Mouse (Mus musculus): ENCODE data around the gene Adipor2. TPM values are rescaled to one million over a fixed set of nuclear protein-coding genes. Genes with fewer than 3 reads are reported as not detected.
A peak's percentile ranks its signal among the peaks of the same experiment; 100 is the strongest.

Gene Adipor2
- polyA plus RNA-seq (2015; fragmentation: Nextera tagmentation; extraction: Ambion mirVana), result 39.2 and 39.3 TPM in 2 replicates

GRCm38 (mm10) chr6:119417354-119417753 is at the start of gene Adipor2:
Gene Adipor2, minus strand, starts transcription at chr6:119417704.
- Histone ChIP-seq H3K27ac (no peak within 1 kb of the TSS), H3K27me3 (replicated peaks) (no peaks in the 10 kb centered on the region), H3K4me1 (0 out of 2 replicates have a peak, but pooled peaks cover 4% of the 10 kb centered on the region), H3K9ac (no peak within 1 kb of the TSS), H3K9me3 (no peaks in the 10 kb centered on the region), H3K4me3 (no peak within 1 kb of the TSS), H3K4me2 (peak within 1 kb of the TSS; percentile 14; the same call in 1 of the 2 replicates), H3K36me3 (replicated peaks) (no peaks in the 10 kb centered on the region)
- no peak for ATAC-seq (replicated peaks)
- WGBS, result 3% methylated on average over 12 of the region's 12 CpGs

- WGBS, result 100% methylated on average over 1 of the region's 1 CpGs
- Histone ChIP-seq H3K4me3 (no peak overlapping the region), H3K4me1 (no peaks in the 10 kb centered on the region), H3K36me3 (replicated peaks) (no peaks in the 10 kb centered on the region), H3K4me2 (no peak overlapping the region), H3K9me3 (no peaks in the 10 kb centered on the region), H3K27me3 (replicated peaks) (no peaks in the 10 kb centered on the region), H3K27ac (no peak overlapping the region), H3K9ac (no peak overlapping the region)
- ATAC-seq (replicated peaks), result no peak
Measured at GRCm38 (mm10) chr6:119466161-119466560, 48.7 kb upstream of the Adipor2 start.

DNA sequence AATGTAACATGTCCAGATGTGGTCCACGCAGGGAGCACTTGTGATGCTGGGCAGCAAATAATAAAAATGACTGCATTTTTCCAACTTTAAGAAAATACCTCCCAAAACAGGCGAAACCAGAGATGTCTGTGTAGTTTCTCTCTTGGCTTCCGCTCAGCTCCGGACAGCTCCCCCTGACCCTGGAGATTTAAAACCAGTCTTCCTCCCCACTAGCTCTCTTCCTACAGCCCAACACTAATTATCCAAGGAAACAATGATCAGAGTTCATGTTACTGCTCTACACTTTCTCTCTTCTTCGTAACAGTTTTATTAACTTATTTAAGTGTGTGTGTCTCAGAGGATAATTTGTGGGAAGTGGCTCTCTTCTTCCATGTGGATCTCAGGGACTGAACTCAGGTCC is 42.9 kb upstream of the Adipor2 start:
- no peak for ATAC-seq (replicated peaks)
- Histone ChIP-seq H3K4me2 (no peak overlapping the region), H3K9ac (no peak overlapping the region), H3K4me3 (no peak overlapping the region), H3K27me3 (replicated peaks) (no peaks in the 10 kb centered on the region), H3K9me3 (no peaks in the 10 kb centered on the region), H3K36me3 (replicated peaks) (no peaks in the 10 kb centered on the region), H3K4me1 (no peaks in the 10 kb centered on the region), H3K27ac (no peak overlapping the region)
- WGBS, result 88% methylated on average over 5 of the region's 5 CpGs

- WGBS, result 94% methylated on average over 4 of the region's 4 CpGs
- H3K9ac ChIP-seq, result no peak overlapping the region
- H3K9me3 ChIP-seq, result no peaks in the 10 kb centered on the region
- no peak overlapping the region for H3K4me3 ChIP-seq
- no peaks in the 10 kb centered on the region for H3K4me1 ChIP-seq
- no peaks in the 10 kb centered on the region for H3K27me3 ChIP-seq (replicated peaks)
- no peak overlapping the region for H3K4me2 ChIP-seq
- no peaks in the 10 kb centered on the region for H3K36me3 ChIP-seq (replicated peaks)
- no peak overlapping the region for H3K27ac ChIP-seq
- ATAC-seq (replicated peaks), result no peak
Measured at GRCm38 (mm10) chr6:119459041-119459440, 41.5 kb upstream of the Adipor2 start.

GRCm38 (mm10) chr6:119458166-119458565 is 40.7 kb upstream of the Adipor2 start:
- no peak for ATAC-seq (replicated peaks)
- no peak overlapping the region for H3K4me3 ChIP-seq
- H3K4me2 ChIP-seq, result no peak overlapping the region
- no peaks in the 10 kb centered on the region for H3K27me3 ChIP-seq (replicated peaks)
- H3K4me1 ChIP-seq, result no peaks in the 10 kb centered on the region
- H3K27ac ChIP-seq, result no peak overlapping the region
- 62% methylated on average over 8 of the region's 8 CpGs for WGBS
- no peaks in the 10 kb centered on the region for H3K36me3 ChIP-seq (replicated peaks)
- H3K9ac ChIP-seq, result no peak overlapping the region
- H3K9me3 ChIP-seq, result no peaks in the 10 kb centered on the region

DNA sequence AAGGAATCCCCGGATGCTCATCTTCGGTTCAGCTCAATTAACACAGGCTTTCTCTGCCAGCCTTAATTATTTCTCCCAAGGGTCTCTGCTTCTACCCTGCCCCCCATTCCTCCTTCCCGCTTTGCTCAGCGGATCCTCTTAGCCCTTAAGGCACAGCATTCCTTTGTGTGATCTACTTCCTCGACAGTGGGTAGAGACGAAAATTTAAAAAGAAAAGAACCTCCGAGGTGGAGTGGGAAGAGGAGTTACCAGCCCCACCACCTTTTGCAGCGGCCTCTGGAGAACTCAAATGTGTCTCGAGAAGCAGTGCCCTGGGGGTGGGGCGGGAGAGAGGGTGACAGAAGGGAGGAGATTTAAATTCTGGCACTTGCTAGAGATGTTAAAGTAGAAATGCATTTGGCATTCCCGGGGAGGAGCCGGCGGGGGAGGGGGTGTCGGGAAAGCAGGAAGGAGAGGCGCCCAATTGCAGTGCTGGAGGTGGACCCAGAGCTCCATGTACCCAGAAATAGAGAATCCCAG is 34.5 kb upstream of the Adipor2 start:
- under 1% methylated on average over 15 of the region's 15 CpGs for WGBS
- H3K27me3 ChIP-seq (replicated peaks), result peaks cover 7% of the 10 kb centered on the region; the same call in 1 of the 2 replicates
- peak; percentile 68 for ATAC-seq (replicated peaks)

GRCm38 (mm10) chr6:119450965-119451943 is 33.8 kb upstream of the Adipor2 start:
- peaks cover 7% of the 10 kb centered on the region; the same call in 1 of the 2 replicates for H3K27me3 ChIP-seq (replicated peaks)
- H3K9me3 ChIP-seq, result no peaks in the 10 kb centered on the region
- peak overlapping the region; percentile 67 for H3K4me2 ChIP-seq
- H3K4me1 ChIP-seq, result peaks cover 34% of the 10 kb centered on the region
- 39% methylated on average over 14 of the region's 14 CpGs for WGBS
- no peak overlapping the region for H3K9ac ChIP-seq
- ATAC-seq (replicated peaks), result no peak; the same call in 1 of the 2 replicates
- H3K27ac ChIP-seq, result peak overlapping the region; percentile 88
- peak overlapping the region; percentile 37 for H3K4me3 ChIP-seq
- H3K36me3 ChIP-seq (replicated peaks), result no peaks in the 10 kb centered on the region

More for the DNA sequence above, 34.5 kb upstream of the Adipor2 start:
- peak overlapping the region; percentile 88 for H3K27ac ChIP-seq
- peak overlapping the region; percentile 37 for H3K4me3 ChIP-seq
- H3K36me3 ChIP-seq (replicated peaks), result no peaks in the 10 kb centered on the region
- H3K4me1 ChIP-seq, result peaks cover 34% of the 10 kb centered on the region
- no peaks in the 10 kb centered on the region for H3K9me3 ChIP-seq
- peak overlapping the region; percentile 45 for H3K9ac ChIP-seq
- H3K4me2 ChIP-seq, result peak overlapping the region; percentile 67

- no peaks in the 10 kb centered on the region for H3K9me3 ChIP-seq
- H3K4me3 ChIP-seq, result peak overlapping the region; percentile 28
- WGBS, result 4% methylated on average over 18 of the region's 23 CpGs
- no peaks in the 10 kb centered on the region for H3K36me3 ChIP-seq (replicated peaks)
- H3K9ac ChIP-seq, result no peak overlapping the region
- H3K27ac ChIP-seq, result no peak overlapping the region
- H3K4me1 ChIP-seq, result peaks cover 34% of the 10 kb centered on the region
- peak overlapping the region; percentile 56 for H3K4me2 ChIP-seq
- no peak; the same call in 1 of the 2 replicates for ATAC-seq (replicated peaks)
- peaks cover 7% of the 10 kb centered on the region; the same call in 1 of the 2 replicates for H3K27me3 ChIP-seq (replicated peaks)
Measured at GRCm38 (mm10) chr6:119449060-119449499, 31.6 kb upstream of the Adipor2 start.

- peak overlapping the region; percentile 56 for H3K4me2 ChIP-seq
- no peak overlapping the region for H3K27ac ChIP-seq
- peak overlapping the region; percentile 28 for H3K4me3 ChIP-seq
- WGBS, result 6% methylated on average over 18 of the region's 18 CpGs
- H3K27me3 ChIP-seq (replicated peaks), result peaks cover 7% of the 10 kb centered on the region; the same call in 1 of the 2 replicates
- no peaks in the 10 kb centered on the region for H3K9me3 ChIP-seq
- no peak overlapping the region for H3K9ac ChIP-seq
- H3K36me3 ChIP-seq (replicated peaks), result no peaks in the 10 kb centered on the region
- no peak for ATAC-seq (replicated peaks)
- peaks cover 39% of the 10 kb centered on the region for H3K4me1 ChIP-seq
Measured at GRCm38 (mm10) chr6:119448321-119449059, 31.0 kb upstream of the Adipor2 start.

- no peaks in the 10 kb centered on the region for H3K36me3 ChIP-seq (replicated peaks)
- H3K27ac ChIP-seq, result no peak overlapping the region
- peaks cover 20% of the 10 kb centered on the region for H3K4me1 ChIP-seq
- no peak for ATAC-seq (replicated peaks)
- H3K9ac ChIP-seq, result no peak overlapping the region
- peaks cover 7% of the 10 kb centered on the region; the same call in 1 of the 2 replicates for H3K27me3 ChIP-seq (replicated peaks)
- H3K4me3 ChIP-seq, result no peak overlapping the region
- WGBS, result 79% methylated on average over 11 of the region's 11 CpGs
- no peaks in the 10 kb centered on the region for H3K9me3 ChIP-seq
- no peak overlapping the region for H3K4me2 ChIP-seq
Measured at GRCm38 (mm10) chr6:119445671-119446607, 28.4 kb upstream of the Adipor2 start.

All from midbrain, embryonic 15.5 days (tissue).